Mouse (Mus musculus) heart, adult 2 months (tissue): ENCODE measurements around the gene Aadacl4.
"Not testable (repeated sequence)": the region's sequence is repeated elsewhere in the genome, so short reads cannot be mapped to it uniquely, and the experiment has no call there.

ENCODE experiments used
- CTCF ChIP-seq: fragments of 200-600 bp; IDR thresholded peaks from 2 replicates; pipeline ENCODE4 v1.8.1; 2022; ENCODE audit warnings: antibody characterized with exemption, mild to moderate bottlenecking, moderate library complexity
- POLR2A ChIP-seq: fragments of 200-500 bp; IDR thresholded peaks from 2 replicates; pipeline ENCODE4 v1.6.1; 2011; ENCODE audit warnings: mild to moderate bottlenecking, low read depth, low read length, control low read depth; ENCODE audit not compliant: insufficient read depth

GRCm38 (mm10) chr4:144586207-144586606, 27.3 kb upstream of the Aadacl4 start:
- not testable (repeated sequence) for TF ChIP-seq CTCF, POLR2A
